Mouse (Mus musculus) ES-E14 (cell line): ENCODE results near the gene Rxrb. TPM values are rescaled to one million over a fixed set of nuclear protein-coding genes. Genes with fewer than 3 reads are reported as not detected.

ENCODE experiments used
- DNase-seq: peaks from one replicate; pipeline ENCODE4 v3.0.0-alpha.2; 2013; ENCODE audit warnings: low read depth, low spot score
- H3K27ac ChIP-seq: 2 replicates; pipeline ENCODE4 v1.5.1; 2012; ENCODE audit warnings: low read depth, mild to moderate bottlenecking, low read length, moderate library complexity, mixed read lengths; ENCODE audit not compliant: poor library complexity, insufficient read depth, severe bottlenecking
- H3K36me3 ChIP-seq: 2 replicates; pipeline ENCODE4 v1.6.1; 2012; ENCODE audit warnings: mild to moderate bottlenecking, low read length, moderate library complexity, mixed read lengths; ENCODE audit not compliant: control insufficient read depth, poor library complexity, insufficient read depth, severe bottlenecking
- H3K4me1 ChIP-seq, 2 experiments: fragments of 150-350 bp in 1 of 2; sonication (generic) in 1 of 2; 2 replicates each; pipeline ENCODE4 v1.6.1; 2012; ENCODE audit warnings: low read length in 2 of 2, mild to moderate bottlenecking in 1 of 2, mixed read lengths in 1 of 2; ENCODE audit not compliant: control insufficient read depth in 2 of 2, insufficient read depth in 2 of 2, poor library complexity in 1 of 2
- H3K4me3 ChIP-seq, 2 experiments: fragments of 150-350 bp in 1 of 2; sonication (generic) in 1 of 2; 2 replicates each; pipeline ENCODE4 v1.5.1; 2012; ENCODE audit warnings: low read length in 2 of 2, low read depth in 1 of 2, mild to moderate bottlenecking in 1 of 2, mixed read lengths in 1 of 2; ENCODE audit not compliant: insufficient read depth in 1 of 2, poor library complexity in 1 of 2, severe bottlenecking in 1 of 2
- H3K9ac ChIP-seq: 2 replicates; pipeline ENCODE4 v1.6.1; 2012; ENCODE audit warnings: low read depth, mild to moderate bottlenecking, low read length, mixed read lengths; ENCODE audit not compliant: poor library complexity, insufficient read depth, severe bottlenecking
- H3K9me3 ChIP-seq: fragments of 150-350 bp; sonication (generic); 2 replicates; pipeline ENCODE4 v1.6.1; 2012; ENCODE audit warnings: low read depth, mild to moderate bottlenecking, low read length; ENCODE audit not compliant: control insufficient read depth, insufficient read depth
- CHD2 ChIP-seq: IDR thresholded peaks from 2 replicates; pipeline ENCODE4 v1.6.1; 2014; ENCODE audit warnings: mild to moderate bottlenecking, low read depth, low read length, inconsistent platforms
- HCFC1 ChIP-seq: IDR thresholded peaks from 2 replicates; pipeline ENCODE4 v1.6.1; 2012; ENCODE audit warnings: low read length, inconsistent platforms, borderline replicate concordance; ENCODE audit not compliant: insufficient read depth
- MAFK ChIP-seq: IDR thresholded peaks from 2 replicates; pipeline ENCODE4 v1.6.1; 2014; ENCODE audit warnings: mild to moderate bottlenecking, low read depth, low read length, inconsistent platforms; ENCODE audit not compliant: insufficient read depth
- ZC3H11A ChIP-seq: IDR thresholded peaks from 2 replicates; pipeline ENCODE4 v1.6.1; 2012; ENCODE audit warnings: low read depth, mild to moderate bottlenecking, inconsistent platforms, low read length, borderline replicate concordance
- ZNF384 ChIP-seq: IDR thresholded peaks from 2 replicates; pipeline ENCODE4 v1.6.1; 2012; ENCODE audit warnings: low read depth, low read length, inconsistent platforms
- in situ Hi-C, 2 experiments: fragments of 600-800 bp; cut with MboI; formaldehyde crosslinking; loops; one replicate each; pipeline ENCODE4 v1.15.1; 2025; ENCODE audit warnings: low sequenced_read_pairs in 2 of 2, inconsistent platforms in 1 of 2; ENCODE audit not compliant: unreplicated experiment in 2 of 2
- total RNA-seq: library from RNA; depleted of rRNA; stranded (reverse); fragments of 300-350 nt; gene quantifications from 2 replicates; pipeline ENCODE4 v1.2.3, GENCODE M21; 2012

Gene Rxrb
- total RNA-seq, 1 experiment = 52.4 TPM

DNA sequence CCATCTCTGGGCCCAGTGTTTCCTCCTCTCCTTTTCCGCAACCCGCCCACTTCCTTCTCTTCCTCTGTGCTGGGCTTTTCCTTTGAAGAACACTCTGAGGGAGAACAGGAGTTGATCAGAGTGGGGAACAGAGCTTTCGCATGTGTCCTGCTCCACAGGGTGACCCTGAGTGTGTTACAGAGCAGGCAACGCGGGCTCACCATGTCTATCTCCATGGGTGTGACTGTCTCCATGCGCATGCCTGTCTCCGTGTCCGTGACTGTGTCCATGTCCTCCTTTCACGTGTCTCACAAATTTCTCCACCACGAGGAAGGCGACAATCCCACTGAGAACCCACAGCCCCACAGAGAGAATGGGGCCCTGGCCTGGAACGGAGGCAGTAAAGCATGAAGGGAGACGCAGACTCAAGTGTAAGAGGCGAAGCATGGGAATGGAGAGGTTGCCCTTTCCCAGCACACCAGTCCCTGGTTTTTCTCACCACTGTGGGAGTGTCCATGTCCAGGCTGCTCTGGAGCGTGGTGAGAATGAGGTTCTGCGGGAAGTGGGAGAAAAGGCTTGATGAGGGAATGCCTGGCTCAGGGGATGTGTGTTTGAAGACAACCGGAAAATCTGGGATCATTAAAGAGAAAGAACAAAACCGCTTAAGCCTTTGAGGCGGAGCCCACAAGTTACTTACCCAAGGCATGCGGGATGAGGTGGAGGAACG, 1.6 kb upstream of the Rxrb start:
- in situ Hi-C loops = no loop called here
- Histone ChIP-seq H3K4me3 (peak overlapping the region; percentile 72 to 97), H3K36me3 (peaks cover 32% of the 10 kb centered on the region), H3K9me3 (no peaks in the 10 kb centered on the region), H3K27ac (no peak overlapping the region), H3K9ac (peak overlapping the region; percentile 84), H3K4me1 (peaks cover 7 to 28% of the 10 kb centered on the region in 2 experiments)
- no peak for TF ChIP-seq ZC3H11A
- no peak for TF ChIP-seq HCFC1
- no peak for TF ChIP-seq MAFK
- no peak for TF ChIP-seq CHD2
- no peak for DNase-seq

DNA sequence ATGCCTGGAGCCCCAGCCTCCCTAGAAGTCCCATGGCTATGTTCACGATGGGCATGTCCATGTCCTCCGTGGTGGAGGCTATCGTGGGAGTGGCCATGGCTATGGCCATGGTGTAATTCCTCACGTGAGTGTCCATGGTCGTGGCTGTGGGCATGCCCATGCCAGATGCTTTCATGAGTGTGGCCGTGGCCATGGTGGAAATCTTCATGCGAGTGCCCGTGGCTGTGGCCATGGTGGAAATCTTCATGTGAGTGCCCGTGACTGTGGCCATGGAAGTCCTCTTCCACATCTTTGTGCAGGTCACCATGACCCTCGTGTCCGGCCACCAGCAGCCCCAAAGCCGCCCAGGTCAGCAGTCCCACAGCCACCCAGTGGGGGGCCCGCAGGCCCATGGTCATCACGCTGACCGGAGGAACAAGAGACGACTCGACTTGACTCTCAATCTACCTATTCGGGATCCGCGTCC, 718 bp upstream of the Rxrb start:
- TF ChIP-seq CHD2 (no peak), MAFK (no peak), ZNF384 (no peak), HCFC1 (no peak), ZC3H11A (no peak)
- Histone ChIP-seq H3K36me3 (peaks cover 37% of the 10 kb centered on the region), H3K9me3 (no peaks in the 10 kb centered on the region), H3K4me1 (peaks cover 7 to 23% of the 10 kb centered on the region in 2 experiments), H3K9ac (peak overlapping the region; percentile 84), H3K27ac (peak overlapping the region; percentile 74), H3K4me3 (peak overlapping the region; percentile 72 to 97)
- in situ Hi-C loops = no loop called here
- DNase-seq = no peak

- Histone ChIP-seq H3K27ac (peak overlapping the region; percentile 70), H3K36me3 (peaks cover 50% of the 10 kb centered on the region), H3K9me3 (no peaks in the 10 kb centered on the region), H3K4me1 (peaks cover 5 to 13% of the 10 kb centered on the region in 2 experiments; a peak in 3 of 4 replicates), H3K9ac (peak overlapping the region; percentile 84), H3K4me3 (peak overlapping the region; percentile 72 to 97)
- in situ Hi-C loops = no loop called here
- no peak for TF ChIP-seq MAFK
- TF ChIP-seq CHD2 = no peak
- no peak for TF ChIP-seq ZC3H11A
- no peak for TF ChIP-seq HCFC1
- no peak for TF ChIP-seq ZNF384
- DNase-seq = no peak
These were observed 591 bp downstream of the Rxrb start for GRCm38 (mm10) chr17:34032174-34032632.

GRCm38 (mm10) chr17:34032806-34033205, 1.2 kb downstream of the Rxrb start:
- Histone ChIP-seq H3K36me3 (peaks cover 56% of the 10 kb centered on the region), H3K27ac (no peak overlapping the region), H3K4me1 (peaks cover 5 to 13% of the 10 kb centered on the region in 2 experiments; a peak in 3 of 4 replicates), H3K9me3 (no peaks in the 10 kb centered on the region), H3K9ac (peak overlapping the region; percentile 84), H3K4me3 (peak overlapping the region; percentile 72 to 97)
- in situ Hi-C loops = no loop called here
- TF ChIP-seq CHD2 (no peak), ZC3H11A (no peak), MAFK (no peak), ZNF384 (no peak), HCFC1 (no peak)
- no peak for DNase-seq
